9 mouse cellular contexts compared by ENCODE assay signal in genomic region chr8:122709340-122710111, GRCm38 (mm10). TPM values are rescaled to one million over a fixed set of nuclear protein-coding genes. Genes with fewer than 3 reads are reported as not detected.
DNase-seq lines count a peak whose midpoint lies in the region; ATAC-seq and TF ChIP-seq lines count a peak whose summit lies in the region.
"Had no signal": no experiment of that assay in that cellular context is flagged by ENCODE, and none has a peak within 500 bp of the region (broad histone marks: within the 10 kb centered on the region; RNA-seq: fewer than 3 reads in every experiment).

No protein-coding gene starts in this region.

- no peak overlapping the region for H3K4me2 ChIP-seq in embryonic facial prominence, embryonic 15.5 days (replicated peaks)
- H3K4me2 ChIP-seq in stomach, embryonic 14.5 days (replicated peaks; ENCODE audit: low read depth, low read length), result no peak overlapping the region
- H3K4me2 ChIP-seq: stomach, embryonic 15.5 days had no signal

- peaks cover 14% of the 10 kb centered on the region; the same call in 1 of the 2 replicates for H3K27me3 ChIP-seq in embryonic facial prominence, embryonic 15.5 days
- no peaks in the 10 kb centered on the region for H3K27me3 ChIP-seq in stomach, embryonic 14.5 days (ENCODE audit: control insufficient read depth, insufficient read depth, low read length)

- no peak overlapping the region for H3K9ac ChIP-seq in ES-E14 (ENCODE audit: insufficient read depth, low read depth, low read length, poor library complexity, severe bottlenecking)
- H3K9ac ChIP-seq in embryonic facial prominence, embryonic 15.5 days, result no peak overlapping the region
- no peak overlapping the region for H3K9ac ChIP-seq in stomach, embryonic 14.5 days (replicated peaks; ENCODE audit: low read depth, low read length)
- H3K9ac ChIP-seq: stomach, embryonic 15.5 days had no signal

- in situ Hi-C loops in ES-E14 (cut with MboI; ENCODE audit: low sequenced_read_pairs in 2 of 2, unreplicated experiment in 2 of 2), result no loop called here

- no peaks in the 10 kb centered on the region for H3K36me3 ChIP-seq in ES-E14 (ENCODE audit: control insufficient read depth, insufficient read depth, low read length, poor library complexity, severe bottlenecking)
- no peaks in the 10 kb centered on the region for H3K36me3 ChIP-seq in embryonic facial prominence, embryonic 15.5 days
- H3K36me3 ChIP-seq in stomach, embryonic 14.5 days (ENCODE audit: control insufficient read depth, insufficient read depth, low read length), result no peaks in the 10 kb centered on the region
- H3K36me3 ChIP-seq: stomach, embryonic 15.5 days had no signal

- ATAC-seq in embryonic facial prominence, embryonic 15.5 days (ENCODE audit: insufficient number of reproducible peaks, low FRiP score, low TSS enrichment, low read depth), result 0 out of 2 replicates have a peak, but pooled peaks have one; percentile 34
- 0 out of 2 replicates have a peak, but pooled peaks have one; percentile 29 for ATAC-seq in stomach, embryonic 14.5 days (ENCODE audit: insufficient number of reproducible peaks, insufficient read depth, low FRiP score, low read depth)
- ATAC-seq in megakaryocyte progenitor cell, adult 5-6 weeks (replicated peaks; ENCODE audit: poor library complexity), result no peak

- peak; percentile 20 for DNase-seq in CD4-positive helper T cell, adult 2 months (ENCODE audit: low read depth, low spot score)
- DNase-seq in ES-E14 (ENCODE audit: low read depth, low spot score), result peak; percentile 24
- peak; percentile 69 to 72 for DNase-seq in layer of hippocampus, postnatal 10 days (ENCODE audit: low spot score in 2 of 2)
- DNase-seq in heart, adult 8-10 months (ENCODE audit: low spot score), result no peak
- no peak for DNase-seq in adrenal gland, adult 2 months

- H3K27ac ChIP-seq in ES-E14 (ENCODE audit: insufficient read depth, low read depth, low read length, poor library complexity, severe bottlenecking), result no peak overlapping the region
- H3K27ac ChIP-seq in embryonic facial prominence, embryonic 15.5 days (replicated peaks), result no peak overlapping the region
- H3K27ac ChIP-seq in stomach, embryonic 14.5 days (ENCODE audit: low read length), result no peak overlapping the region
- H3K27ac ChIP-seq: stomach, embryonic 15.5 days had no signal

- no peak overlapping the region; a peak in 2 of 4 replicates for H3K4me3 ChIP-seq in ES-E14 (ENCODE audit: insufficient read depth in 1 of 2, low read depth in 1 of 2, low read length in 2 of 2, poor library complexity in 1 of 2, severe bottlenecking in 1 of 2)
- H3K4me3 ChIP-seq in embryonic facial prominence, embryonic 15.5 days (replicated peaks), result no peak overlapping the region
- no peak overlapping the region for H3K4me3 ChIP-seq in stomach, embryonic 14.5 days (ENCODE audit: low read depth, low read length)
- H3K4me3 ChIP-seq: stomach, embryonic 15.5 days had no signal

- 39% methylated on average over 26 of the region's 26 CpGs for WGBS in embryonic facial prominence, embryonic 15.5 days
- 42% methylated on average over 26 of the region's 26 CpGs for WGBS in stomach, embryonic 14.5 days

- no peaks in the 10 kb centered on the region for H3K9me3 ChIP-seq in ES-E14 (ENCODE audit: control insufficient read depth, insufficient read depth, low read depth, low read length)
- no peaks in the 10 kb centered on the region for H3K9me3 ChIP-seq in embryonic facial prominence, embryonic 15.5 days (replicated peaks)
- H3K9me3 ChIP-seq in stomach, embryonic 14.5 days (ENCODE audit: control insufficient read depth, low read depth, low read length), result no peaks in the 10 kb centered on the region
- H3K9me3 ChIP-seq: stomach, embryonic 15.5 days had no signal

- peaks cover 0 to 4% of the 10 kb centered on the region in 2 experiments; a peak in 1 of 4 replicates for H3K4me1 ChIP-seq in ES-E14 (ENCODE audit: control insufficient read depth in 2 of 2, insufficient read depth in 2 of 2, low read length in 2 of 2, poor library complexity in 1 of 2)
- peaks cover 9% of the 10 kb centered on the region for H3K4me1 ChIP-seq in embryonic facial prominence, embryonic 15.5 days
- no peaks in the 10 kb centered on the region for H3K4me1 ChIP-seq in stomach, embryonic 14.5 days (ENCODE audit: control insufficient read depth, insufficient read depth, low read length)

TF ChIP-seq in ES-E14, 5 proteins besides CTCF, POLR2A, EP300 and RAD21:
- no peak for TF ChIP-seq CHD2 (IDR thresholded peaks at IDR 0.05; ENCODE audit: low read depth, low read length)
- TF ChIP-seq ZNF384 (IDR thresholded peaks at IDR 0.05; ENCODE audit: low read depth, low read length), result no peak
- no peak for TF ChIP-seq MAFK (IDR thresholded peaks at IDR 0.05; ENCODE audit: insufficient read depth, low read depth, low read length)
- no peak for TF ChIP-seq ZC3H11A (IDR thresholded peaks at IDR 0.05; ENCODE audit: borderline replicate concordance, low read depth, low read length)

RNA-seq across cellular contexts. Expression of gene Cbfa2t3, which starts 10.6 kb away (rescaled TPM):
- 0.26 and 0.36 TPM in 2 replicates for total RNA-seq in ES-E14 (2012; rRNA removed)
- polyA plus RNA-seq in embryonic facial prominence, embryonic 15.5 days (2015; fragmentation: Nextera tagmentation; extraction: Ambion mirVana), result 6.2 and 6.4 TPM in 2 replicates
- total RNA-seq in layer of hippocampus, postnatal 10 days (2021), result 10 to 100 TPM; 23.4 to 25.7 TPM
- polyA plus RNA-seq in stomach, embryonic 14.5 days (2014; fragmentation: Nextera tagmentation; extraction: Ambion mirVana), result 4.1 and 4.4 TPM in 2 replicates
- total RNA-seq in heart, adult 8-10 months (2022), result 10 to 100 TPM; 15.1 to 22.1 (median 18.2) TPM
- total RNA-seq in megakaryocyte progenitor cell, adult 5-6 weeks (2015), result 19.6 and 20.7 TPM in 2 replicates
- 11.8 and 12.3 TPM in 2 replicates for total RNA-seq in megakaryocyte progenitor cell, adult 5-6 weeks (2017)
- total RNA-seq in adrenal gland, adult 2 months (2021), result 10 to 100 TPM; 13.9 to 16.2 TPM
- 19.3 and 20.3 TPM in 2 replicates for polyA plus RNA-seq in adrenal gland, adult 2 months (2012; rRNA removed)

Comparison
In these comparisons a context has a peak if more than half of its experiments do, and no peak if none do; other contexts are left out.
1. DNase-seq: peak in CD4-positive helper T cell, adult 2 months (single experiment), ES-E14 (single experiment) and layer of hippocampus, postnatal 10 days (2 of 2); none in heart, adult 8-10 months (single experiment) and adrenal gland, adult 2 months (single experiment).